Mouse (Mus musculus): ENCODE measurements at regions not wholly inside any gene's neighbourhood (a gene's known extent, or its start where the extent isn't known, plus 50 kb on each side); places are given as distances from the start of the nearest gene placed in this dataset.

DNA sequence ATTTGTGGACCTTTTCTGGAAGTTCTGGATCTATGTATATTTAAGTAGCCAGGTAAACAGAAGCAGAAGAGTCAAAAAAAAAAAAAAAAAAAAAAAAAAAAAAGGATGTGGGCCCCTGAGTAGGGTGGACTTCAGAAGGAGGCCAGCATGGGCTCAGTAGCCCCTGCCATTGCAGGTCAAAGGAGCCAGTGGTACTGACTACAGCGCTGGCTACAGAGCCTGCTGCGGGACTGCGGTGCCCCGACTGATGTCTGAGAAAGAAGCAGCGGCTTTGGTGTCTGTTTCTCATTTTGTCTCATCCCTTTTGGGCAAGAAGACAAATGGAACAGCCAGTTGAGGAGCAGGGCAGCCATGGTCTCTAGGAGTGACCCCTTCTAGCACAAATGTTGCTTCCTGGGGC, 134.9 kb downstream of the Gm4791 start:
- TF ChIP-seq CTCF (IDR thresholded peaks at IDR 0.05; ENCODE audit: control insufficient read depth, insufficient read depth, low read length), result no peak
- no peak for TF ChIP-seq POLR2A (IDR thresholded peaks at IDR 0.05; ENCODE audit: borderline replicate concordance, control insufficient read depth, low read depth, low read length)

All from bone marrow, adult 2 months (tissue).